Mouse (Mus musculus) heart, adult 2 months (tissue): ENCODE measurements around the gene Inpp5a. TPM values are rescaled to one million over a fixed set of nuclear protein-coding genes. Genes with fewer than 3 reads are reported as not detected.
A peak's percentile ranks its signal among the peaks of the same experiment; 100 is the strongest.

Experiments
- DNase-seq, 2 experiments: peaks; one replicate each; pipeline ENCODE4 v3.0.0; 2021
- H3K27ac ChIP-seq: fragments of 200-600 bp; 2 replicates; pipeline ENCODE4 v1.8.1; 2022
- H3K27me3 ChIP-seq: fragments of 200-500 bp; 2 replicates; pipeline ENCODE4 v1.6.1; 2012; ENCODE audit warnings: mild to moderate bottlenecking, low read length, inconsistent platforms, mixed read lengths; ENCODE audit not compliant: control insufficient read depth, insufficient read depth
- H3K36me3 ChIP-seq: fragments of 200-500 bp; 2 replicates; pipeline ENCODE4 v1.6.1; 2012; ENCODE audit warnings: low read length, inconsistent platforms; ENCODE audit not compliant: control insufficient read depth, insufficient read depth
- H3K4me1 ChIP-seq: fragments of 200-500 bp; 2 replicates; pipeline ENCODE4 v1.6.1; 2011; ENCODE audit warnings: low read length; ENCODE audit not compliant: control insufficient read depth, insufficient read depth
- H3K4me3 ChIP-seq: fragments of 200-600 bp; 2 replicates; pipeline ENCODE4 v1.8.1; 2022
- H3K79me2 ChIP-seq: fragments of 200-500 bp; replicated peaks from 2 replicates; pipeline ENCODE4 v1.6.1; 2012; ENCODE audit warnings: mild to moderate bottlenecking, inconsistent platforms, low read length, moderate library complexity, mixed read lengths; ENCODE audit not compliant: control insufficient read depth, insufficient read depth
- H3K9ac ChIP-seq: fragments of 200-500 bp; 2 replicates; pipeline ENCODE4 v1.6.1; 2012; ENCODE audit warnings: low read depth, mild to moderate bottlenecking, control low read depth, inconsistent platforms, low read length, mixed read lengths
- CTCF ChIP-seq: fragments of 200-600 bp; IDR thresholded peaks from 2 replicates; pipeline ENCODE4 v1.8.1; 2022; ENCODE audit warnings: antibody characterized with exemption, mild to moderate bottlenecking, moderate library complexity
- EP300 ChIP-seq: fragments of 200-500 bp; IDR thresholded peaks from 2 replicates; pipeline ENCODE4 v1.6.1; 2011; ENCODE audit warnings: low read depth, low read length, control low read depth; ENCODE audit not compliant: insufficient read depth
- POLR2A ChIP-seq: fragments of 200-500 bp; IDR thresholded peaks from 2 replicates; pipeline ENCODE4 v1.6.1; 2011; ENCODE audit warnings: mild to moderate bottlenecking, low read depth, low read length, control low read depth; ENCODE audit not compliant: insufficient read depth
- WGBS: fragments of 180-500 bp; shearing (Covaris S2); methylation state at CpG from one replicate; pipeline ENCODE4 v1.1.7; 2018; 5-methylcytosine and 5-hydroxymethylcytosine counted together
- intact Hi-C: fragments of 180-260 bp; cut with DNase I; formaldehyde crosslinking; loops from one replicate; pipeline ENCODE4 v1.15.1; 2025
- polyA plus RNA-seq: library from polyadenylated mRNA; depleted of rRNA; stranded (reverse); fragments of >200 nt; gene quantifications from 2 replicates; pipeline ENCODE4 v1.2.3, GENCODE M21; 2012
- total RNA-seq, 2 experiments: library from RNA; stranded (reverse); gene quantifications; 2 replicates each; pipeline ENCODE4 v1.2.3; 2021

Gene Inpp5a
- total and polyA plus RNA-seq, 3 experiments: 134 to 306 (median 280) TPM

- Histone ChIP-seq H3K4me3 (no peak overlapping the region), H3K27me3 (no peaks in the 10 kb centered on the region), H3K36me3 (peaks cover 12% of the 10 kb centered on the region; the same call in 1 of the 2 replicates), H3K9ac (no peak overlapping the region), H3K4me1 (peaks cover 48% of the 10 kb centered on the region), H3K79me2 (peaks cover 7% of the 10 kb centered on the region), H3K27ac (peak overlapping the region; percentile 29)
- intact Hi-C loops: no loop called here
- TF ChIP-seq POLR2A (no peak), CTCF (peak; percentile 52), EP300 (no peak)
- peak; percentile 55 to 70 for DNase-seq
- 13% methylated on average over 10 of the region's 10 CpGs for WGBS
These were observed 52.9 kb downstream of the Inpp5a start for GRCm38 (mm10) chr7:139441761-139442211.

- H3K27ac ChIP-seq: peak overlapping the region; percentile 36; the same call in 1 of the 2 replicates
- peak overlapping the region; percentile 44; the same call in 1 of the 2 replicates for H3K9ac ChIP-seq
- no peaks in the 10 kb centered on the region for H3K27me3 ChIP-seq
- peak in 1 of 2 experiments; percentile 32 for DNase-seq
- peaks cover 9% of the 10 kb centered on the region; the same call in 1 of the 2 replicates for H3K36me3 ChIP-seq
- peaks cover 37% of the 10 kb centered on the region for H3K4me1 ChIP-seq
- intact Hi-C loops: loop anchor here (2.0 kb wide), 1 partner anchor 19 kb away; no protein-coding TSS in a partner anchor
- TF ChIP-seq EP300 (no peak), CTCF (no peak), POLR2A (no peak)
- peaks cover 11% of the 10 kb centered on the region for H3K79me2 ChIP-seq
- H3K4me3 ChIP-seq: no peak overlapping the region
- 43% methylated on average over 8 of the region's 8 CpGs for WGBS
These were observed 56.7 kb downstream of the Inpp5a start for GRCm38 (mm10) chr7:139445621-139446020.

- DNase-seq: no peak
- WGBS: 57% methylated on average over 3 of the region's 3 CpGs
- Histone ChIP-seq H3K4me3 (no peak overlapping the region), H3K9ac (no peak overlapping the region), H3K4me1 (peaks cover 36% of the 10 kb centered on the region), H3K27ac (no peak overlapping the region), H3K79me2 (peaks cover 13% of the 10 kb centered on the region), H3K27me3 (no peaks in the 10 kb centered on the region), H3K36me3 (peaks cover 4% of the 10 kb centered on the region; the same call in 1 of the 2 replicates)
- intact Hi-C loops: loop anchor here (2.0 kb wide), 1 partner anchor 17 kb away; no protein-coding TSS in a partner anchor
- no peak for TF ChIP-seq POLR2A
- TF ChIP-seq CTCF: no peak
- no peak for TF ChIP-seq EP300
These were observed 58.5 kb downstream of the Inpp5a start for GRCm38 (mm10) chr7:139447381-139447780.

GRCm38 (mm10) chr7:139450186-139450998 is 61.5 kb downstream of the Inpp5a start:
- no peak overlapping the region for H3K4me3 ChIP-seq
- TF ChIP-seq POLR2A (no peak), EP300 (no peak), CTCF (no peak)
- H3K9ac ChIP-seq: no peak overlapping the region
- no peaks in the 10 kb centered on the region; the same call in 1 of the 2 replicates for H3K36me3 ChIP-seq
- intact Hi-C loops: no loop called here
- DNase-seq: no peak
- H3K27ac ChIP-seq: no peak overlapping the region
- no peaks in the 10 kb centered on the region for H3K27me3 ChIP-seq
- peaks cover 9% of the 10 kb centered on the region for H3K79me2 ChIP-seq
- 58% methylated on average over 16 of the region's 16 CpGs for WGBS
- H3K4me1 ChIP-seq: peaks cover 40% of the 10 kb centered on the region

GRCm38 (mm10) chr7:139451711-139452110 is 62.8 kb downstream of the Inpp5a start:
- Histone ChIP-seq H3K9ac (no peak overlapping the region), H3K27me3 (no peaks in the 10 kb centered on the region), H3K79me2 (peaks cover 12% of the 10 kb centered on the region), H3K27ac (no peak overlapping the region), H3K4me1 (peaks cover 33% of the 10 kb centered on the region), H3K36me3 (no peaks in the 10 kb centered on the region; the same call in 1 of the 2 replicates), H3K4me3 (no peak overlapping the region)
- 50% methylated on average over 5 of the region's 5 CpGs for WGBS
- intact Hi-C loops: no loop called here
- TF ChIP-seq POLR2A (no peak), CTCF (no peak), EP300 (no peak)
- DNase-seq: peak in 1 of 2 experiments; percentile 35

GRCm38 (mm10) chr7:139452199-139452598 is 63.3 kb downstream of the Inpp5a start:
- TF ChIP-seq EP300: no peak
- no peak for TF ChIP-seq POLR2A
- TF ChIP-seq CTCF: no peak
- 52% methylated on average over 2 of the region's 2 CpGs for WGBS
- Histone ChIP-seq H3K9ac (no peak overlapping the region), H3K36me3 (no peaks in the 10 kb centered on the region; the same call in 1 of the 2 replicates), H3K4me3 (no peak overlapping the region), H3K4me1 (peaks cover 33% of the 10 kb centered on the region), H3K27me3 (no peaks in the 10 kb centered on the region), H3K27ac (no peak overlapping the region), H3K79me2 (peaks cover 12% of the 10 kb centered on the region)
- no peak for DNase-seq
- intact Hi-C loops: no loop called here
